Mouse (Mus musculus): Measurements from ENCODE around the gene Rnase12.

- TF ChIP-seq CTCF (IDR thresholded peaks at IDR 0.05; ENCODE audit: low read depth, low read length) = no peak
- no peak for TF ChIP-seq POLR2A (IDR thresholded peaks at IDR 0.05; ENCODE audit: extremely low read depth, insufficient read depth, low read length)
Observed at GRCm38 (mm10) chr14:51101284-51101683, 43.8 kb upstream of the Rnase12 start.
